Mouse (Mus musculus) splenic B cell, adult 2 months (primary cell): ENCODE measurements at regions not wholly inside any gene's neighbourhood (a gene's known extent, or its start where the extent isn't known, plus 50 kb on each side); places are given as distances from the start of the nearest gene placed in this dataset.

Experiments
- DNase-seq: peaks from one replicate; pipeline ENCODE4 v3.0.0-alpha.2; 2011; ENCODE audit warnings: low read depth, low spot score
- H3K27me3 ChIP-seq: 2 replicates; pipeline ENCODE4 v1.6.1; 2012; ENCODE audit warnings: mild to moderate bottlenecking, low read length, moderate library complexity, mixed read lengths; ENCODE audit not compliant: control insufficient read depth, poor library complexity, insufficient read depth, severe bottlenecking
- H3K36me3 ChIP-seq: 2 replicates; pipeline ENCODE4 v1.6.1; 2012; ENCODE audit warnings: mild to moderate bottlenecking, low read length, moderate library complexity, mixed read lengths; ENCODE audit not compliant: control insufficient read depth, poor library complexity, insufficient read depth, severe bottlenecking

- Histone ChIP-seq H3K36me3 (no peaks in the 10 kb centered on the region), H3K27me3 (no peaks in the 10 kb centered on the region)
- no peak for DNase-seq
Measured at GRCm38 (mm10) chr7:136082253-136082867, 366.2 kb upstream of the Mki67 start.

GRCm38 (mm10) chr7:136083005-136083404, 366.8 kb upstream of the Mki67 start:
- no peaks in the 10 kb centered on the region for H3K36me3 ChIP-seq
- H3K27me3 ChIP-seq = no peaks in the 10 kb centered on the region
- DNase-seq = no peak

GRCm38 (mm10) chr7:136083571-136084342, 367.6 kb upstream of the Mki67 start:
- no peaks in the 10 kb centered on the region for H3K36me3 ChIP-seq
- no peaks in the 10 kb centered on the region for H3K27me3 ChIP-seq
- DNase-seq = no peak

- no peaks in the 10 kb centered on the region for H3K27me3 ChIP-seq
- no peaks in the 10 kb centered on the region for H3K36me3 ChIP-seq
- no peak for DNase-seq
Measured at GRCm38 (mm10) chr7:136088785-136089184, 372.6 kb upstream of the Mki67 start.

- DNase-seq = no peak
- Histone ChIP-seq H3K27me3 (no peaks in the 10 kb centered on the region), H3K36me3 (no peaks in the 10 kb centered on the region)
Measured at GRCm38 (mm10) chr7:136094681-136095360, 378.7 kb upstream of the Mki67 start.

GRCm38 (mm10) chr7:136104021-136104420, 387.9 kb upstream of the Mki67 start:
- DNase-seq = no peak
- Histone ChIP-seq H3K36me3 (no peaks in the 10 kb centered on the region), H3K27me3 (no peaks in the 10 kb centered on the region)

GRCm38 (mm10) chr7:136112163-136112562, 396.0 kb upstream of the Mki67 start:
- H3K27me3 ChIP-seq = no peaks in the 10 kb centered on the region
- no peak for DNase-seq
- no peaks in the 10 kb centered on the region for H3K36me3 ChIP-seq

GRCm38 (mm10) chr7:136120930-136121329, 404.8 kb upstream of the Mki67 start:
- DNase-seq = no peak
- Histone ChIP-seq H3K27me3 (no peaks in the 10 kb centered on the region), H3K36me3 (no peaks in the 10 kb centered on the region)

GRCm38 (mm10) chr7:136121406-136121805, 405.2 kb upstream of the Mki67 start:
- DNase-seq = no peak
- Histone ChIP-seq H3K27me3 (no peaks in the 10 kb centered on the region), H3K36me3 (no peaks in the 10 kb centered on the region)

GRCm38 (mm10) chr7:136124786-136125185, 408.6 kb upstream of the Mki67 start:
- DNase-seq = no peak
- Histone ChIP-seq H3K36me3 (no peaks in the 10 kb centered on the region), H3K27me3 (no peaks in the 10 kb centered on the region)

- Histone ChIP-seq H3K27me3 (no peaks in the 10 kb centered on the region), H3K36me3 (no peaks in the 10 kb centered on the region)
- no peak for DNase-seq
Measured at GRCm38 (mm10) chr7:136126393-136126792, 410.2 kb upstream of the Mki67 start.

- no peak for DNase-seq
- H3K27me3 ChIP-seq = no peaks in the 10 kb centered on the region
- no peaks in the 10 kb centered on the region for H3K36me3 ChIP-seq
Measured at GRCm38 (mm10) chr7:136127576-136127975, 411.4 kb upstream of the Mki67 start.

- Histone ChIP-seq H3K36me3 (no peaks in the 10 kb centered on the region), H3K27me3 (no peaks in the 10 kb centered on the region)
- DNase-seq = no peak
Measured at GRCm38 (mm10) chr7:136129721-136130123, 413.6 kb upstream of the Mki67 start.

GRCm38 (mm10) chr7:136130666-136131239, 414.6 kb upstream of the Mki67 start:
- H3K36me3 ChIP-seq = no peaks in the 10 kb centered on the region
- no peak for DNase-seq
- no peaks in the 10 kb centered on the region for H3K27me3 ChIP-seq

GRCm38 (mm10) chr7:136132976-136133375, 416.8 kb upstream of the Mki67 start:
- no peaks in the 10 kb centered on the region for H3K36me3 ChIP-seq
- DNase-seq = no peak
- no peaks in the 10 kb centered on the region for H3K27me3 ChIP-seq
